Mouse (Mus musculus) liver, embryonic 15.5 days (tissue): Measurements from ENCODE around the gene Shc2. TPM values are rescaled to one million over a fixed set of nuclear protein-coding genes. Genes with fewer than 3 reads are reported as not detected.

ENCODE experiments used
- ATAC-seq: fragments of 200-750 bp; cut with Nextera tagmentation; 2 replicates; pipeline ENCODE4 v1.8.0; 2017; ENCODE audit warnings: moderate number of reproducible peaks, mild to moderate bottlenecking, moderate library complexity; ENCODE audit not compliant: insufficient read depth
- H3K27ac ChIP-seq: fragments of 300-500 bp; sonication (generic); replicated peaks from 2 replicates; pipeline ENCODE4 v1.5.1; 2015; ENCODE audit warnings: mild to moderate bottlenecking, inconsistent platforms
- H3K27me3 ChIP-seq: fragments of 300-500 bp; sonication (generic); 2 replicates; pipeline ENCODE4 v1.6.1; 2015; ENCODE audit warnings: mild to moderate bottlenecking, inconsistent platforms
- H3K36me3 ChIP-seq: fragments of 300-500 bp; sonication (generic); replicated peaks from 2 replicates; pipeline ENCODE4 v1.6.1; 2015; ENCODE audit warnings: moderate library complexity, mild to moderate bottlenecking, inconsistent platforms
- H3K4me1 ChIP-seq: fragments of 300-500 bp; sonication (generic); replicated peaks from 2 replicates; pipeline ENCODE4 v1.6.1; 2015; ENCODE audit warnings: inconsistent platforms
- H3K4me2 ChIP-seq: fragments of 300-500 bp; sonication (generic); 2 replicates; pipeline ENCODE4 v1.6.1; 2015; ENCODE audit warnings: moderate library complexity, mild to moderate bottlenecking, inconsistent platforms
- H3K4me3 ChIP-seq: fragments of 300-500 bp; sonication (generic); replicated peaks from 2 replicates; pipeline ENCODE4 v1.5.1; 2015; ENCODE audit warnings: mild to moderate bottlenecking, inconsistent platforms
- H3K9ac ChIP-seq: fragments of 300-500 bp; sonication (generic); 2 replicates; pipeline ENCODE4 v1.6.1; 2015; ENCODE audit warnings: moderate library complexity, mild to moderate bottlenecking, inconsistent platforms
- H3K9me3 ChIP-seq: fragments of 300-500 bp; sonication (generic); replicated peaks from 2 replicates; pipeline ENCODE4 v1.6.1; 2016; ENCODE audit warnings: inconsistent platforms
- whole genome bisulfite sequencing: fragments of 180-500 bp; shearing (Covaris S2); methylation state at CpG from one replicate; pipeline ENCODE4 v1.1.7; 2015; ENCODE audit warnings: mixed read lengths; ENCODE audit not compliant: insufficient replicate concordance; 5-methylcytosine and 5-hydroxymethylcytosine counted together
- polyA plus RNA-seq: library from polyadenylated mRNA; unstranded; fragments of >200 nt; fragmentation: Nextera tagmentation; extraction: Ambion mirVana; gene quantifications from 2 replicates; pipeline ENCODE4 v1.2.1, GENCODE M21; 2015

Shc2 gene
- polyA plus RNA-seq, 1 experiment from 2014 or later, result 0.10 TPM

DNA sequence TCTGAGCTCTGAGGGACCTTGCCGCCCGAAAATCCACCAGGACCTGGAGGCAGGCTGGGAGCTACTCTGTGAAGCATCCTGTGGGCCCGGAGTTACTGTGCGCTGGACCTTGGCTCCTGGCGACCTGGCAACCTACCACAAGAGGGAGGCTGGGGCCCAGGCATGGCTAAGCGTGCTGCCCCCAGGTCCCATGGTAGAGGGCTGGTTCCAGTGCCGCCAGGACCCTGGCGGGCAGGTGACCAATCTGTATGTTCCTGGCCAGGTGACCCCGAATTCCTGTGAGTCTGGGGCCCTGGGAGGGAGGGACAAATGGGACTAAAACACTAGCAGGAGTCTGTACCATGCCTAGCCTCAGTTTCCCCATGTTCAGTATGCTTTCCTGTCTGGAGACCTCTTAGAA, 28.8 kb upstream of the Shc2 start:
- no peak overlapping the region for H3K4me2 ChIP-seq
- H3K27ac ChIP-seq, result no peak overlapping the region
- peaks cover 5% of the 10 kb centered on the region; the same call in 1 of the 2 replicates for H3K27me3 ChIP-seq
- H3K9me3 ChIP-seq, result no peaks in the 10 kb centered on the region
- no peak overlapping the region for H3K4me3 ChIP-seq
- H3K36me3 ChIP-seq, result no peaks in the 10 kb centered on the region
- no peak overlapping the region for H3K9ac ChIP-seq
- 62% methylated on average over 9 of the region's 9 CpGs for WGBS
- ATAC-seq, result no peak
- H3K4me1 ChIP-seq, result peaks cover 36% of the 10 kb centered on the region

DNA sequence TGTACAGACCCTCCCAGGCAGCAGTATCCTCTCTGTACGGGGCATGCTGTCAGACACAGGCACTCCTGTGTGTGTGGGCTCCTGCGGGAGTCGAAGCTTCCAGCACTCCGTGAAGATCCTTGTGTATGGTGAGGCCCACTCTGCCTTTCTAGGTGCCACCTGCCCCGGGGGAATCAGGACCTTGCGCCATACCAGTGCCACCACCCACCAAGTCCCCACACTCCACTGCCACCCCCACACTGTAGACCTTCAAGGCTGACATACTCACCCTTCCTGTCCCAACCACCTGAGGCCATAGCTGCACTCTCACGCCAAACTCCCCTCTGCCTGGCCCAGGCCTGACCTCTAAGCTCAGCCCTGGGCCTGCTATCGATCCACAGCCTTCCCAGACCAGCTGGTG, 27.3 kb upstream of the Shc2 start:
- H3K4me2 ChIP-seq, result no peak overlapping the region
- 66% methylated on average over 8 of the region's 8 CpGs for WGBS
- no peak overlapping the region for H3K9ac ChIP-seq
- peaks cover 21% of the 10 kb centered on the region for H3K4me1 ChIP-seq
- H3K4me3 ChIP-seq, result no peak overlapping the region
- H3K27ac ChIP-seq, result no peak overlapping the region
- H3K9me3 ChIP-seq, result no peaks in the 10 kb centered on the region
- H3K36me3 ChIP-seq, result no peaks in the 10 kb centered on the region
- no peak for ATAC-seq
- H3K27me3 ChIP-seq, result peaks cover 5% of the 10 kb centered on the region; the same call in 1 of the 2 replicates

DNA sequence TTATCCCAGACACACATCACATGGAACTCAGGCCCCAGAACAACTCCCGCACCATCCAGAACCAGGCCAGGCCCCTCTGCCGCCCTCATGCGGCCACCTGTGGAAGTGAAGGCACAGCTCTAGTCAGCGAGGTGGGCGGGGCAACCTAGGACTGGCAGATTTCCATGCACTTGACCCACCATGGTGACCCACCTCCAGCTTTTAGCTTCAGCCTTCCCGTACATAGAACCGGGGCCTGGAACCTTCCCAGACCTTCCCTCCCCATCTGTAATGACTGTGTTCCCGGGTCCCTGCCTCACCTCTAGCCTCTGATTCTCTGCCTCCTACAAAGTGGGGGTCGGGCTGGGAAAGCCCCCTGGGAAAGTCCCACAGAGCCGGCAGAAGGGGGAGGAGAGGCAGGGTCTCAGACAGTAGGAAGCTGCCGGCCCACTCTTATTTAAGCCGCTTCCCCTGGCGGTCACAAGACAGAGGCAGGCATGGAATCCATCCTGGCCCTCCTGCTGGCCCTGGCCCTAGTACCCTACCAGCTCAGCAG, 26.5 kb upstream of the Shc2 start, which contains the start of gene Madcam1:
Gene Madcam1, plus strand, starts transcription at position 429 of the 535 bp plus-strand sequence.
- ATAC-seq, result no peak
- H3K4me2 ChIP-seq, result no peak within 1 kb of the TSS
- no peak within 1 kb of the TSS for H3K27ac ChIP-seq
- no peak within 1 kb of the TSS for H3K4me3 ChIP-seq
- peaks cover 5% of the 10 kb centered on the region; the same call in 1 of the 2 replicates for H3K27me3 ChIP-seq
- WGBS, result 20% methylated on average over 13 of the region's 13 CpGs
- H3K36me3 ChIP-seq, result no peaks in the 10 kb centered on the region
- H3K9ac ChIP-seq, result no peak within 1 kb of the TSS
- no peaks in the 10 kb centered on the region for H3K9me3 ChIP-seq
- peaks cover 17% of the 10 kb centered on the region for H3K4me1 ChIP-seq

DNA sequence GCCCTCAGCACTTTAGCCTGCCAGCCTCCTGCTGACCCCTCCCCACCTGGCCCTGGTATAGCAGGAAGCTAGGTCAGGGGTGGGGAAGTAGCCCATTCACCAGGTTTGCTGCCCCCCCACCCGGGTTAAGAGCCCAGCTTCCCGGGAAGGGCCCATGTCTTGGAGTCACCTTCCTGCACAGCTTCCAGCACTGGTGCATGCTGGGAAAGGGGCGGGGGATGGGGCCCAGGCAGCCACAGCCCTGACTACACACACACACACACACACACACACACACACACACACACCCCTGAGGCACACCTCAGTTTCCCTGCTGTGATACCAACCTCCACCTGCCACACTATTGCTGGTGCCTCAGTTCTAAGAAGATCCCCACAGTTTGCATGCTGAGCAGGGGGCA, 24.1 kb upstream of the Shc2 start:
- H3K27ac ChIP-seq, result no peak overlapping the region
- no peak for ATAC-seq
- WGBS, result 36% methylated on average over 3 of the region's 3 CpGs

DNA sequence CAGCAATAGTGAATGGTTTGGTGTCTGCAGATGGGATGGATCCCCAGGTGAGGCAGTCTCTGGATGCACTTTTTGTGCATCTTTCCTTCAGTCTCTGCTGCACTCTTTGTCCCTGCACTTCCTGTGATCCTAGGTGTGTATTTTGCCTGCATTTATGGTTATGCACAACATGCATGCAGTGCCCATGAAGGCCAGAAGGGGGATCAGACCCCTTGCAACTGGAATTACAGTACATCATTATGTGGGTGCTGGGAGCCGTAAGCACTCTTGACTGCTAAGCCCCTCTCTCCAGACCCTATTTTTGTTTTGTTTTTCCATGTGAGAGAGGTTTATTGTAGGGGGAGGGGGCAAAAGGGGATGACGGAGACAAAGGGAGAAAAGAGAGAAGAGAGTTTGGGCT, 22.6 kb upstream of the Shc2 start:
- Histone ChIP-seq H3K27ac (no peak overlapping the region), H3K9me3 (no peaks in the 10 kb centered on the region), H3K4me1 (peaks cover 6% of the 10 kb centered on the region; the same call in 1 of the 2 replicates), H3K27me3 (peaks cover 8% of the 10 kb centered on the region; the same call in 1 of the 2 replicates), H3K36me3 (no peaks in the 10 kb centered on the region), H3K9ac (no peak overlapping the region), H3K4me2 (no peak overlapping the region), H3K4me3 (no peak overlapping the region)
- ATAC-seq, result no peak
- 71% methylated on average over 2 of the region's 2 CpGs for WGBS

More for the DNA sequence above, 24.1 kb upstream of the Shc2 start:
- Histone ChIP-seq H3K4me2 (no peak overlapping the region), H3K9me3 (no peaks in the 10 kb centered on the region), H3K36me3 (no peaks in the 10 kb centered on the region), H3K4me3 (no peak overlapping the region), H3K9ac (no peak overlapping the region), H3K27me3 (no peaks in the 10 kb centered on the region; the same call in 1 of the 2 replicates), H3K4me1 (peaks cover 6% of the 10 kb centered on the region; the same call in 1 of the 2 replicates)

DNA sequence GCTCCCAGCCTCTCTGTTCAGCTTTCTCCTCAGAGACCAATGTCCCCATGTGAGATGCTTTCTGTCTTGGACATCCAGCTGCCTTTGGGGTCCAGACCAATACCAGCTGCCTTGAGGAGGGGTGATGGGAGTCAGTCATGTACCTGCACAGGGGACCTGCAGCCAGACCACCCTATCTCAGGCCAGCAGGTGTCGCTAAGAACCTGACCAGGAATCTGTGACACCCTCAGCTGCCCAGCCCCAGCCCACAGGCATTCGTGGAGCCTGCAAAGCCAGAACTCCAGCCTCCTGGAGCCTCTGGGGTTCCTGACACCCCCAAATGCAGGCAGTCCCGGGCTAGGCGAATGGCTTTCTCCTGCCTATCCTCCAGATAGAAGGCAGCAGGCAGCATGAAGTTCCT, 21.1 kb upstream of the Shc2 start:
- Histone ChIP-seq H3K27ac (no peak overlapping the region), H3K9ac (no peak overlapping the region), H3K4me2 (no peak overlapping the region), H3K4me3 (no peak overlapping the region), H3K9me3 (no peaks in the 10 kb centered on the region), H3K27me3 (peaks cover 20% of the 10 kb centered on the region; the same call in 1 of the 2 replicates), H3K4me1 (peaks cover 6% of the 10 kb centered on the region; the same call in 1 of the 2 replicates), H3K36me3 (no peaks in the 10 kb centered on the region)
- WGBS, result 11% methylated on average over 4 of the region's 4 CpGs
- ATAC-seq, result peak; percentile 35; the same call in 1 of the 2 replicates

DNA sequence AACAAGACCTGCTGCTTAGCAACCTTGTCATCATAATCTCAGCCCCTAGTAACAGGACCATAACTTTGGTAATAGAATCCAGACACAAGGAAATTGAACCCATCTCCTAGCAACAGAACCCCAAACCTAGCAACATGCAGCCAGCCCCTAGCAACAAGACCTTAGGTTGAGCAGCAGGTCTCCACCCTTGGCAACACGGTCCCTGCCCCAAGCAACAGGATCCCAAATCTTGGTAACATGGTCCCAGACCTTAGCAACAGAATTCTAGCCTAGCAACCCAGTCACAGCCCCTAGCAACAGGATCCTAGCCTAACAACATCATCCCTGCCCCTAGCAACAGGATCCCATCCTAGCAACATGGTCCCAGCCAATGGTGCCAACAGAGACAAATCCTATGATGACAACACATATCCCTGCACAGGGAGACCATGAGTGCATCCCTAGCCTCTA, 17.3 kb upstream of the Shc2 start:
- no peak overlapping the region for H3K27ac ChIP-seq
- H3K9ac ChIP-seq, result no peak overlapping the region
- no peak overlapping the region for H3K4me2 ChIP-seq
- H3K27me3 ChIP-seq, result peaks cover 30% of the 10 kb centered on the region
- H3K4me1 ChIP-seq, result no peaks in the 10 kb centered on the region
- WGBS, result 28% methylated on average over 1 of the region's 1 CpGs
- H3K36me3 ChIP-seq, result no peaks in the 10 kb centered on the region
- no peak overlapping the region for H3K4me3 ChIP-seq
- ATAC-seq, result no peak
- no peaks in the 10 kb centered on the region for H3K9me3 ChIP-seq

DNA sequence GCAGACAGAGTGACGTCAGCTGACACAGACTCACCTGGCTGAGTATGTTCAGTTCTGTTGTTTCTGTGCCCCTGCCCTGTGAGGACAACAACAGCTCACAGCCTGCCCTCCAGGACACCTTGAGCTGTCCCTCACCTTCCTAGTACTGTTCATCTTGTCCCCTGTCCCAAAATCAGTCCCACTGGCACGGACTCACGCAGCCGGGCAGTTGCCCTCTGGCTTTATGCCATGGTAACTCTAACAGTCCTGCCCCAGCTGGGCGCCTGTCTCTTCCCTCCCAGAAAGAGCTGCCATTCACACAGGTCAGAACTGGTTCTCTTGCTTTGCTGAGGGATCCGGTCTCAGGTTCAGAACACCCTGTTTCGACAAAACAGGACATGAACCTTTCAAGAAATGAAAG, 15.1 kb upstream of the Shc2 start:
- 70% methylated on average over 7 of the region's 7 CpGs for WGBS
- H3K9me3 ChIP-seq, result no peaks in the 10 kb centered on the region
- ATAC-seq, result no peak
- no peaks in the 10 kb centered on the region for H3K36me3 ChIP-seq
- H3K9ac ChIP-seq, result no peak overlapping the region
- H3K4me2 ChIP-seq, result no peak overlapping the region
- H3K27ac ChIP-seq, result no peak overlapping the region
- H3K27me3 ChIP-seq, result peaks cover 30% of the 10 kb centered on the region
- no peak overlapping the region for H3K4me3 ChIP-seq
- no peaks in the 10 kb centered on the region for H3K4me1 ChIP-seq

DNA sequence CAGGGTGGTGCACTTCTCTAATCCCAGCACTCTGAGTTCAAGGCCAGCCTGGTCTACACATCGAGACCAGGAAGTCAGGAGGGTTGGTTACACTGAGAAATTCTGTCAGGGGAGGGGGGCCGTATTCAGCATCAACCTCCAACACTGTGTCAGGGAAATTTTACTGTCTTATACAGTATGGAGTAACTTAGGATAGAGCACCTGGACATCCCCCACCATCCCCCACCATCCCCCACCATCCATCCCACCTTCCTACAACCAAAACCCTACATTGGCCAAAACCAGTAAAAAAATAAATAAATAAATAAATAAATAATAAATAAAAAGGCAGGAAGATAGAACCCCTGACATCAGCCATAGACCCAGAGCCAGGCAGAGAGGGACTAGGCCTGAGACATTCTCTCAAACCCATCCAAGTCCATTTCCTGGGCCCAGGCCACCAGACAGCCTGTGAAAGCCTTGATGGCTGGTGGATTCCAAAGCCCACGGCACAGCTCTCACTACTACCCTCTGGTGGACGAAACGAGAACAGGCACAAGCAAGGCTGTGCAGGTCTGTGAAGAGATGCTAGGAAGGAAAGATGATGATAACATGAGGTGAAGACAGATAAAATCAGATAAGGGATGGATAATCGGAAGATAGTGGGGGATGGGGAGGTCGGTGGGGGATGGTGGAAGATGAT, 11.5 kb upstream of the Shc2 start:
- no peak overlapping the region for H3K9ac ChIP-seq
- no peak for ATAC-seq

DNA sequence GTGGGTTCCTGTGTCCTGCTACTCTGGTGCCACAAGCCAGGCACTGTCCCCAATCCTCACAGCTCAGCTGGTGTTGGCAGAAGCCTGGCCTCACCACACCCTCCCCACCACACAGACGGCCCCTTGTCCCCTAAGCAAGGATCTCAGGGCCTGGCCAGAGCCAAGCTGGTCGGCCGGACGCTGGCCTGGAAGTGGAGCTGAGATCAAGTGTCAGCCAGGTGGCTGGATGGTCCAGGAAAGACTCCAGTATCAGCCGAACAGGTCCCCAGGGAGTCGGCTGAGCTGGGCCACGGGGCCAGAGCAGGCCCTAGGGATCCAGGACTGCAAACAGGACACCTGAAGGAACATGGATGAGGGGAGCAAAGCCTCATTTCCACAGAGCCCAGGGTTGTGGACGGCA, 8.0 kb upstream of the Shc2 start, which contains the start of gene Odf3l2:
Gene Odf3l2, minus strand, starts transcription at position 28 of the 400 bp plus-strand sequence.
- 55% methylated on average over 8 of the region's 8 CpGs for WGBS
- Histone ChIP-seq H3K4me2 (no peak within 1 kb of the TSS), H3K27ac (no peak within 1 kb of the TSS), H3K27me3 (no peaks in the 10 kb centered on the region), H3K4me1 (no peaks in the 10 kb centered on the region), H3K36me3 (no peaks in the 10 kb centered on the region), H3K9ac (no peak within 1 kb of the TSS), H3K4me3 (no peak within 1 kb of the TSS), H3K9me3 (no peaks in the 10 kb centered on the region)
- ATAC-seq, result no peak

More for the DNA sequence above, 11.5 kb upstream of the Shc2 start:
- H3K4me2 ChIP-seq, result no peak overlapping the region
- no peaks in the 10 kb centered on the region for H3K9me3 ChIP-seq
- H3K27ac ChIP-seq, result no peak overlapping the region
- H3K36me3 ChIP-seq, result no peaks in the 10 kb centered on the region
- no peaks in the 10 kb centered on the region for H3K4me1 ChIP-seq
- H3K27me3 ChIP-seq, result peaks cover 12% of the 10 kb centered on the region
- 18% methylated on average over 7 of the region's 7 CpGs for WGBS
- no peak overlapping the region for H3K4me3 ChIP-seq

DNA sequence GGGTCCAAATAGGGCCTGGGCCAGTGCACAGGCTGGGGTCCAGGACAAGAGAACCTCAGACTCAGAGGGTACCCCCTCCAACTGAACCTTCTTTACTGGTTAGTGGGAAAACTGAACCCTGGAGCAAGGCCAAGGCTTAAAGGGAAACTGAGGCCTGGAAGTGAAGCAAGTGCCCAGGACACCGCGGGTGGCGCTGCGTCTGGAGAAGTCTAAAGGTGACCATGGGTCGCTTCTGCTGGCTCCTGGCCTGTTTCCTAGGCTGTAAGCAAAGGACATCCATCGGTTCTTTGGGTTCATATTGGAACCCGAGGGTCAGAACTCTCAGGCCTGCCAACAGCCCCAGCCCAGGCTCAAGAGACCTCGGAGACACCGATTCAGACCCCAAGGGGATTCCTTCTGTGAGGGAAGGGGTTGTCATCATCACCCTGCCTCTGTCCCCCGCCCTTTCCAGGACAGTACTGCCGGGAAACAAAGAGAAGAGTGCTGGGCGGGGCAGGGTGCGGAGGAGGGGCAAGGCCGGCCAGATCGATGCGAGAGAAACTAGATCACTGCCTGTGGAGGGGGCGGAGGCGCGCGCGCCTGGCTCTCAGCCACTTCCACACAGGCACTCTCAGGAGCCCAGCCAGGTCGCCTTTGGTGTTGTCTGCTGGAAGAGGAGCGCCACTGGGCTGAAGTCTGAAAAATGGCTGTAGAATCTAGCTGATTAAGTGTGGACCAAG, 927 bp upstream of the Shc2 start:
- ATAC-seq, result no peak
- WGBS, result 5% methylated on average over 23 of the region's 23 CpGs
- no peak overlapping the region for H3K27ac ChIP-seq
- 0 out of 2 replicates have a peak overlapping the region, but pooled peaks have one; percentile 1 for H3K4me2 ChIP-seq
- H3K4me1 ChIP-seq, result no peaks in the 10 kb centered on the region
- H3K36me3 ChIP-seq, result no peaks in the 10 kb centered on the region
- no peak overlapping the region for H3K9ac ChIP-seq
- no peak overlapping the region for H3K4me3 ChIP-seq
- no peaks in the 10 kb centered on the region for H3K9me3 ChIP-seq
- peaks cover 67% of the 10 kb centered on the region for H3K27me3 ChIP-seq
